Mouse (Mus musculus): ENCODE data around the gene Tescl.

DNA sequence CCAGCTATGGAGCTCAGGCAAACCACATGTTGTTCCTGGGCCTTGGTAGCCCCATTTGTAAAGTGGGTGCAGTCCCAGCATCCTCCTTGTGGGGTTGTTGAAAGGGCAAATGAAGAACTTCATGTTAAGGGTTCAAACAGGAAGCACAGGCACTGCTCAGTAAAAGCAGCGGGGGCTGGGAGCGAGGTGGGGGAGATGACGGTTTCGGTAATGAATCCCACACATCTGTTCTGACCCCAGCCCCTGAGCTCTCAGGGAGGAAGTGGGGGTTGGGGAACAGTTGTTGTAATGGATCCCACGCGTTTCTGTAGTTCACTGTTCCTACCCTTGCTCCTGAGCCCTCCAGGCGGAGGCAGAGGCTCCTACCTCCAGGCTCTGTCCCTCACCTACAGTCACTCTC, 46.2 kb upstream of the Tescl start:
- TF ChIP-seq TAL1 (IDR thresholded peaks at IDR 0.05; ENCODE audit: low read length), result no peak
- no peak for TF ChIP-seq GATA1 (IDR thresholded peaks at IDR 0.05; ENCODE audit: low read length)
